Mouse (Mus musculus) gonadal fat pad, adult 2 months (tissue): ENCODE measurements around the gene Phox2a. TPM values are rescaled to one million over a fixed set of nuclear protein-coding genes. Genes with fewer than 3 reads are reported as not detected.

ENCODE experiments used
- DNase-seq: peaks from one replicate; pipeline ENCODE4 v3.0.0-alpha.2; 2012; ENCODE audit warnings: low read depth
- polyA plus RNA-seq: library from polyadenylated mRNA; depleted of rRNA; stranded (reverse); fragments of >200 nt; gene quantifications from 2 replicates; pipeline ENCODE4 v1.2.3, GENCODE M21; 2012; rRNA removed

Gene Phox2a
- 0.11 TPM in 1 of 2 replicates, not detected in the other for polyA plus RNA-seq

- DNase-seq, result no peak
These were observed at the start of gene Phox2a for GRCm38 (mm10) chr7:101817861-101818401. Phox2a (plus strand) TSS chr7:101818313.

- no peak for DNase-seq
These were observed 48.1 kb upstream of the Phox2a start for GRCm38 (mm10) chr7:101770051-101770450.

GRCm38 (mm10) chr7:101771604-101772003, 46.5 kb upstream of the Phox2a start:
- DNase-seq, result no peak

GRCm38 (mm10) chr7:101772687-101773086, 45.4 kb upstream of the Phox2a start:
- DNase-seq, result no peak

GRCm38 (mm10) chr7:101777053-101777452, 41.1 kb upstream of the Phox2a start:
- DNase-seq, result no peak

GRCm38 (mm10) chr7:101820295-101821030, 2.4 kb downstream of the Phox2a start:
- no peak for DNase-seq

GRCm38 (mm10) chr7:101821571-101822501, 3.7 kb downstream of the Phox2a start:
- no peak for DNase-seq

- DNase-seq, result no peak
These were observed 5.0 kb downstream of the Phox2a start for GRCm38 (mm10) chr7:101822836-101823757.

- no peak for DNase-seq
These were observed 5.9 kb downstream of the Phox2a start for GRCm38 (mm10) chr7:101823758-101824630.

GRCm38 (mm10) chr7:101830373-101830772, 12.3 kb downstream of the Phox2a start:
- no peak for DNase-seq

GRCm38 (mm10) chr7:101831437-101831836, 13.3 kb downstream of the Phox2a start:
- DNase-seq, result no peak

GRCm38 (mm10) chr7:101832372-101832771, 14.3 kb downstream of the Phox2a start:
- DNase-seq, result no peak

- DNase-seq, result no peak
These were observed 15.2 kb downstream of the Phox2a start for GRCm38 (mm10) chr7:101833352-101833751.

GRCm38 (mm10) chr7:101833916-101834584, 15.9 kb downstream of the Phox2a start:
- DNase-seq, result no peak

- DNase-seq, result no peak
These were observed 16.8 kb downstream of the Phox2a start for GRCm38 (mm10) chr7:101834903-101835302.

GRCm38 (mm10) chr7:101835457-101836109, 17.5 kb downstream of the Phox2a start:
- no peak for DNase-seq

GRCm38 (mm10) chr7:101836271-101837153, 18.4 kb downstream of the Phox2a start:
- no peak for DNase-seq

- DNase-seq, result no peak
These were observed 19.1 kb downstream of the Phox2a start for GRCm38 (mm10) chr7:101837154-101837605.
